Mouse (Mus musculus) gastrocnemius, postnatal 10 days (tissue): Measurements from ENCODE around the gene Dcaf4. TPM values are rescaled to one million over a fixed set of nuclear protein-coding genes. Genes with fewer than 3 reads are reported as not detected.

Experiments
- DNase-seq: peaks from one replicate; pipeline ENCODE4 v3.0.0; 2021; ENCODE audit warnings: mixed read lengths
- total RNA-seq, 2 experiments: library from RNA; stranded (reverse); gene quantifications; 2 replicates each; pipeline ENCODE4 v1.2.3; 2021

Dcaf4 gene
- total RNA-seq, 2 experiments from 2014 or later = 26.1 to 26.5 TPM

DNA sequence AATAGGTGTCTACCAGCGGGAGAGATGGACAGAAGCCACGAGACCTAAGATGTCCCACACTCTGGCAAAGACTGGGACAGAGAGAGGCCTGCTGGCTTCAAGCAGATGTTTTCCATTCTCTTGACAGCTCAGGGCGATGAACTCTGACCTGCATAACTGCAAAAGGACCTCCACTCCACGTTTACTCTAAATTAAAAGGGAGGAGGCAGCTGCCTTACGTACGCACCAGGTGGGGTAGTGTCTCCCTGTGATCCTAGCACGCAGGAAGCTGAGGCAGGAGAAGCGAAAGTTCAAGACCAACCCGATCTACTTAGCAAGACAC is 24.3 kb upstream of the Dcaf4 start:
- no peak for DNase-seq

GRCm38 (mm10) chr12:83496336-83496735 is 23.9 kb upstream of the Dcaf4 start:
- DNase-seq = no peak

GRCm38 (mm10) chr12:83496736-83497135 is 23.5 kb upstream of the Dcaf4 start:
- no peak for DNase-seq

GRCm38 (mm10) chr12:83497959-83498358 is 22.3 kb upstream of the Dcaf4 start:
- no peak for DNase-seq

DNA sequence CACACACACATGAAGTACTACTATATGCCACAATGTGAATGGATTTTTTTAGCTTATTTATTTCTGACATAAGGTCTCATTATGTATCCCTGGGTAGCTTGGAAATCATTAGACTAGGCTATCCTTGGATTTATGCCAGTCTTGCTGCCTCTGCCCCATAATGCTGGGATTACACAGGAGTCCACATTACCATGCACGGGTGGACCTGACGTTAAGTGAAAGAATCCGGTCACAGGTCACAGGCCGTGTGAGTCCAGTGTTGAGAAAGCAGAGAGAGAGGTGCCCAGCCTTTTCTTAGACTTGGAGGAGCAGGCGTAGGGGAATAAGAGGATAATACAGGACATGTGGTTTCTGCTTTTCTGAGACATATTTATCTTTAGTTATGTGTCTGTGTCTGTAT is 21.0 kb upstream of the Dcaf4 start:
- no peak for DNase-seq

- peak; percentile 47 for DNase-seq
These were observed 18.1 kb upstream of the Dcaf4 start for GRCm38 (mm10) chr12:83502190-83502589.

DNA sequence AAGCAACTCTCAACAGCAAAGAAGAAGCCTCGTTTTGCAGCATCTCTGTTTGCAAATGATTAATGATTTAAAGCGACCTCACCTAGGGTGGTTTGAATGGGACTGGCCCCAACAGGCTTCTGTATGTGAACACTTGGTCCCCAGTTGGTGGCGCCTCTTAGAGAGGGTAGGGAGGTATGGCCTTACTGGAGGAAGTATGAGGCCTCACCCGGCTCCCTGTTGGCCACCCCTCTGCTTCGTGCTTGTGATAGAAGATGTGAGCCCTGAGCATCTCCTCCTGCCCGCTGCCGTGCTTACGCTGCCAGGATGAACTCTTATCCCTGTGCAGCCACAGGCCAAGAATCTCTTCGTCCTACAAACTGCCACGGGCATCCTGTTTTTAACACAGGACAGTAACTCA is 13.7 kb upstream of the Dcaf4 start:
- no peak for DNase-seq

DNA sequence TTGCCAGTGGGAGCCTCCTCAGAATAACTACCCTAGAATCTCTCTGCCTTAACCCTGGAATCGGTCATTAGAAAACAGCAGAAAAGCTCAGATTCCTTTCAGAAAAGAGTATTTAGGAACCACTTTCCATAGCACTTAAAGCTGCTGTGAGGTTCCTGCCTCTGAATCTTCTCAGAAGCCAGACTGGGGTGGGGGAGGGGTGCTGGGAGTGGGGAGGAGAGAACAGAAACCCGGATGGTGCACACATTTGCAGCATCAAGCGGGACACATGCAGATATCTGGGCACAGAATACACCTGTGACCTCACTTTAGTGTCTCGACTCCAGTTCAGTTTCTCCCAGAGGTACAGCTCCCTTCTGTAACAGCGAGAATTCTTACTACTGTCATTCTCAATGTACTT is 9.7 kb upstream of the Dcaf4 start:
- no peak for DNase-seq

- no peak for DNase-seq
These were observed 7.5 kb upstream of the Dcaf4 start for GRCm38 (mm10) chr12:83512783-83513182.

GRCm38 (mm10) chr12:83513185-83513584 is 7.1 kb upstream of the Dcaf4 start:
- peak; percentile 56 for DNase-seq

- DNase-seq = no peak
These were observed 6.0 kb upstream of the Dcaf4 start for GRCm38 (mm10) chr12:83514216-83514615.

DNA sequence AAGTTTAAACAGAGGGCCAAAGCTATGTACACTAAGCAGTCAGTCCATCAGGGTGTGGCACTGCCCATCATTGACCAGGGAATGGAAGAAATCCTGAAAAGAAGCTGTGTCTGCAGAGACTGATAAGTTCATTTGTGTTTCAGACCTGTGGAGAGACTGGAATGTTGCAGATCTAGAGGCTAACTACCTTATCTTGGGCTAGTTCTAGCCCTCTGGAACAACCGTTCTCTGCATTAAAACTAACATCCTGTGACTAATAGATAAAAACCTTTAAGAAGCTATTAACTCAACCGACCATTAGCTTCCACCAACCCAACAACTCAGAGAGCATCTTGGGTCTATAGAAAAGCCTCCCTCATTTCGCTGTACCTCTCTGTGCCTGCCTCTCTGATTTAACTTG is 2.7 kb upstream of the Dcaf4 start:
- no peak for DNase-seq

DNA sequence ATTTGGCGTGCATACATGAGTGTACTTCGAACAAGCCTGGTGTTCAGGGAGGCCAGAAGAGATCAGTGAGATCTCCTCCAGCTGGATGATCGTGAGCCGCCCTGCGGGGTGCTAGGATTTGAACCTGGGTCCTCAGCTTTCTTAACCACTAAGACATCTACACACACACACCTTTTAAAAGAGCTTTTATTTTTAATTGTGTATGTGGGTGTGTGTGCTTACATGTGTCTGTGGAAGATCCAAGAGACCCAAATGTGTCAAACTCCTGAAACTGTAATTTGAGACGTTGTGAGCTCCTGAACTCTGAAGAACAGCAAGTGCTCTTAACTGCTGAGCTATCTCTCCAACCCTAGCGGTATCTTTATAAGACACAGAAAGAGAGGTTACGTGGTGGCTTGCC is 817 bp downstream of the Dcaf4 start:
- no peak for DNase-seq

GRCm38 (mm10) chr12:83523056-83523455 is 2.8 kb downstream of the Dcaf4 start:
- DNase-seq = no peak

- no peak for DNase-seq
These were observed 3.6 kb downstream of the Dcaf4 start for GRCm38 (mm10) chr12:83523892-83524291.

GRCm38 (mm10) chr12:83524329-83524728 is 4.1 kb downstream of the Dcaf4 start:
- DNase-seq = no peak

- no peak for DNase-seq
These were observed 5.7 kb downstream of the Dcaf4 start for GRCm38 (mm10) chr12:83525822-83526544.

GRCm38 (mm10) chr12:83527816-83528215 is 7.5 kb downstream of the Dcaf4 start:
- DNase-seq = no peak

DNA sequence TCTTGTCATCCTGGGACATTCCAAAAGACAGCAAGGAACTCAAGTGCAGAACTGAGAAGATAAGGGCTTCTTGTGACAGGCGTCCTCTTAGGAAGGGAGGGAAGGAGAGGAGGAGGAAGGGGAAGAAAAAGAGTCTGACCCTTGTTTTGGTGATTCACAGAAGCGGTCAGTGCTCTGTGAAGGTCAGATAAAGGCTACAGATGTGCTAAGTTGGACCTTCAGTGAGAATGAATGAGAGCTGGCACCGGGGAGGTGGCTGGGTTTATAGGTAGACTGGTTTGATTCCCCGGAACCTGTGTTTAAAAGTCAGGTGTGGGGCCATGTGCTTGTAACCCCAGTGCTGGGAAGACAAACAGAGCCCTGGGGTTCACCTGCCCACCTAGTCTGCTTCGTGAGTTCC is 8.4 kb downstream of the Dcaf4 start:
- DNase-seq = no peak

DNA sequence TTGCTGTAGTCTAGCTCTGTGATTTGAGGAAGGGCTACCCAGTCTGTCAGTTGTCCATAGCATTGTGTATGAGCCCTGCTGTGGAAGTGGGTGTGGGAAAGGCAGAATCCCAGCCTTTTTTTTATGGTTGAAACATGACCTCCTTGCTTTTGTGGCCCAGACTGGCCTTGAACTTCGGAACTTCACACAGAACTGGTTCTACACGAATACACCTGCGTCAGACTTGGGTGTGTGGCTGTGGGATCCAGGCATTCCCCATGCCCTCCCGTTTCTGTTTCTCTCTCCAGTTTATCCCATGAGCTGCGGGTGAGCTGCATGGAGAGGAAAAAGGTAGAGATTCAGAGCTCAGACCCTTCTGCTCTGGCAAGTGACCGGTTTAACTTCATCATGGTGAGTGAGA is 11.7 kb downstream of the Dcaf4 start:
- DNase-seq = no peak

GRCm38 (mm10) chr12:83532966-83533365 is 12.7 kb downstream of the Dcaf4 start:
- DNase-seq = no peak

DNA sequence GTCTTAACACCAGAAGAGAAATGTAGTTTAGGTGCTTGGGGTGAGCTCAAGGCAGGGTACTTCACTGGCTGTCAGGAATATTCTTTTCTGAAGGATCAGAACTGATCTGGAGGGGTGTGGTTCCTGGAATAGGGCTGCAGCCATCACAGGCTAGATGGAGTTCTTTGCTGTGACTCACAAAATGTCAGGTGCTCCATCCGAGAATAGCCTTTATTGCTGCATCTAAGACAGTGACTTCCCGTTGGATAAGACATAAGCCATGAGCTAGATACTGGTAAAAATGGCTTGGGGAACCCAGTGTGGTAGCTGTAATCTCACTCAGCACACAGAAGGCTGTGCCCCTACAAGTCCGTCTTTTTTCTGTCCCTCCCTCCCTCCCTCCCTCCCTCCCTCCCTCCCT is 13.9 kb downstream of the Dcaf4 start:
- DNase-seq = no peak

GRCm38 (mm10) chr12:83535428-83535827 is 15.2 kb downstream of the Dcaf4 start:
- no peak for DNase-seq

GRCm38 (mm10) chr12:83536039-83536438 is 15.8 kb downstream of the Dcaf4 start:
- DNase-seq = no peak

- no peak for DNase-seq
These were observed 23.7 kb downstream of the Dcaf4 start for GRCm38 (mm10) chr12:83543997-83544396.
